Mouse (Mus musculus) ES-Bruce4 (cell line): Measurements from ENCODE around the gene Wap. TPM values are rescaled to one million over a fixed set of nuclear protein-coding genes. Genes with fewer than 3 reads are reported as not detected.
A peak's percentile ranks its signal among the peaks of the same experiment; 100 is the strongest.

ENCODE experiments used
- H3K27ac ChIP-seq: 2 replicates; pipeline ENCODE4 v1.5.1; 2012; ENCODE audit warnings: low read length, inconsistent platforms; ENCODE audit not compliant: insufficient read depth
- H3K27me3 ChIP-seq: 2 replicates; pipeline ENCODE4 v1.6.1; 2012; ENCODE audit warnings: mild to moderate bottlenecking, low read length, inconsistent platforms; ENCODE audit not compliant: control insufficient read depth, poor library complexity, insufficient read depth, severe bottlenecking
- H3K36me3 ChIP-seq: 2 replicates; pipeline ENCODE4 v1.6.1; 2012; ENCODE audit warnings: inconsistent platforms, mild to moderate bottlenecking, low read length, moderate library complexity; ENCODE audit not compliant: control insufficient read depth, poor library complexity, insufficient read depth, severe bottlenecking
- H3K4me1 ChIP-seq: one replicate; pipeline ENCODE4 v1.8.1; 2011; ENCODE audit warnings: low read length; ENCODE audit not compliant: control insufficient read depth, insufficient read depth
- H3K4me3 ChIP-seq: 2 replicates; pipeline ENCODE4 v1.5.1; 2011; ENCODE audit warnings: low read depth, mild to moderate bottlenecking, low read length
- H3K9ac ChIP-seq: 2 replicates; pipeline ENCODE4 v1.6.1; 2012; ENCODE audit warnings: low read depth, mild to moderate bottlenecking, inconsistent platforms; ENCODE audit not compliant: poor library complexity, severe bottlenecking
- H3K9me3 ChIP-seq: replicated peaks from 2 replicates; pipeline ENCODE4 v1.6.1; 2012; ENCODE audit warnings: mild to moderate bottlenecking, low read length, inconsistent platforms; ENCODE audit not compliant: control insufficient read depth, poor library complexity, insufficient read depth, severe bottlenecking
- CTCF ChIP-seq: IDR thresholded peaks from one replicate; pipeline ENCODE4 v1.8.1; 2011; ENCODE audit warnings: low read depth, low read length
- EP300 ChIP-seq: IDR thresholded peaks from 2 replicates; pipeline ENCODE4 v1.6.1; 2011; ENCODE audit warnings: low read depth, low read length; ENCODE audit not compliant: insufficient read depth
- POLR2A ChIP-seq: IDR thresholded peaks from one replicate; pipeline ENCODE4 v1.8.1; 2011; ENCODE audit warnings: low read length; ENCODE audit not compliant: insufficient read depth
- polyA plus RNA-seq: library from polyadenylated mRNA; stranded (reverse); fragments of >200 nt; gene quantifications from 2 replicates; pipeline ENCODE4 v1.2.4, GENCODE M21; 2011; ENCODE audit warnings: low read depth; ENCODE audit not compliant: missing spikeins, insufficient read depth, insufficient read length

Gene Wap
- polyA plus RNA-seq, 1 experiment: not detected

DNA sequence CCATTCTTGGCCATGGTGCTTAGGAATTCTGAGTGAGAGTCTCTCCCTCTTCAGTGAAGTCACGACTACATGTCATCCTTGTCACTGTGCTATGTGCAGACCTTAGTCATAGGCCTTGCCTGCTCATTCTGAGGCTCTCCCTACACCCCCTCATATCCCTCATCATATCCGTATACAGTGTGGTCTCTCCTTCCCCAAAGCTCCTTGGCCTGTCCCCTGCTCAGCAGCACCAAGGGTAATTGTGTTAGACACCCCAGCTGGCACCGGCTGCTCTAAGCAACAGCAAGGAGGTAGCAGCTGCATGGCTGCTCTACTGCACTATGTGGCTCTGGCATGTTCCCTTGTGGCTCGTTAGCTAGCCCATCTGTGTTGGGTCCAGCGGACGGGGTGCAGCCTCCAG is 6.1 kb upstream of the Wap start:
- Histone ChIP-seq H3K27me3 (no peaks in the 10 kb centered on the region), H3K9me3 (no peaks in the 10 kb centered on the region), H3K36me3 (no peaks in the 10 kb centered on the region), H3K4me1 (no peaks in the 10 kb centered on the region), H3K9ac (no peak overlapping the region), H3K4me3 (no peak overlapping the region), H3K27ac (no peak overlapping the region)
- TF ChIP-seq EP300 (no peak), CTCF (no peak), POLR2A (no peak)

- Histone ChIP-seq H3K27ac (no peak overlapping the region), H3K4me1 (no peaks in the 10 kb centered on the region), H3K36me3 (no peaks in the 10 kb centered on the region), H3K4me3 (no peak overlapping the region), H3K27me3 (no peaks in the 10 kb centered on the region), H3K9me3 (no peaks in the 10 kb centered on the region), H3K9ac (no peak overlapping the region)
- no peak for TF ChIP-seq POLR2A
- TF ChIP-seq CTCF: no peak
- TF ChIP-seq EP300: no peak
Observed at GRCm38 (mm10) chr11:6639072-6639471, 635 bp upstream of the Wap start.

DNA sequence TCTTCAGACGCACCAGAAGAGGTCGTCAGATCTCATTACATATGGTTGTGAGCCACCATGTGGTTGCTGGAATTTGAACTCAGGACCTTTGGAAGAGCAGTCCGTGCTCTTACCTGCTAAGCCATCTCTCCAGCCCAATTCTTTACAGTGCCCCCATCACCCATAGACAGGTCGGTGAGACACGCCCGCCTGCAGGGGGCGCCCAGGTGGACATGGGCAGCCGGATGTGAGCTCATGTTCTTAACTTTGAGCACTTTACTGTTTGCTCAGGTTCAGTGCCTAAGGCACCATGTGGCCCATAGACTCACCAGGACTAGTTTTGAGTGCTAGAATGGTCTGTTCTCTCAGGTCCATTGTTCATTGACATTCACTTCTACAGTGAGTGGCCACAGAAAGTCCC is 2.3 kb downstream of the Wap start:
- H3K36me3 ChIP-seq: no peaks in the 10 kb centered on the region
- no peak overlapping the region for H3K9ac ChIP-seq
- H3K4me3 ChIP-seq: no peak overlapping the region
- TF ChIP-seq EP300 (no peak), POLR2A (no peak), CTCF (peak; percentile 17)
- H3K9me3 ChIP-seq: no peaks in the 10 kb centered on the region
- no peak overlapping the region for H3K27ac ChIP-seq
- H3K4me1 ChIP-seq: no peaks in the 10 kb centered on the region
- no peaks in the 10 kb centered on the region for H3K27me3 ChIP-seq

GRCm38 (mm10) chr11:6629655-6630054 is 8.8 kb downstream of the Wap start:
- no peaks in the 10 kb centered on the region for H3K9me3 ChIP-seq
- no peak overlapping the region for H3K4me3 ChIP-seq
- TF ChIP-seq EP300 (no peak), POLR2A (no peak), CTCF (peak; percentile 24)

DNA sequence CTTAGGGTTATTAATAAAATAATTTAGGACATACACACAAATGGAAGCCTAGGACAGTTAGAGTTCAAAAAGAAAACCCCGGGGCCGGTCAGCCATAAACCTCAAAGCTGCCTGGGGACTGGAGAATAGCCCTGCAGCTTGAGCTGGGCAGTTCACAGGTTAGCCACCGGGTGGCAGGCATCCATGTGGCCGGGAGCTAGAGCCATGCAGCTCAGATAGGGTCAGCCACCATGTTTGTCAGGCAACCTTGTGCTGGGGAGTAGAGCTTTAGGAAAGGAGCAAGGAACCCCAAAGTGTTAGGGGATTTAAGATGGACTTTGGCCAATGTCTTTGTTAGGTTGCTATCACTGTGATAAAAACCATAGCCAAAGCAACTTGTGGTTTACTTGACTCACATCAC is 9.9 kb downstream of the Wap start:
- Histone ChIP-seq H3K9me3 (no peaks in the 10 kb centered on the region), H3K9ac (no peak overlapping the region), H3K4me3 (no peak overlapping the region), H3K27ac (no peak overlapping the region), H3K36me3 (peaks cover 15% of the 10 kb centered on the region), H3K27me3 (no peaks in the 10 kb centered on the region), H3K4me1 (no peaks in the 10 kb centered on the region)
- TF ChIP-seq EP300: no peak
- peak; percentile 88 for TF ChIP-seq CTCF

More at GRCm38 (mm10) chr11:6629655-6630054, 8.8 kb downstream of the Wap start:
- Histone ChIP-seq H3K4me1 (no peaks in the 10 kb centered on the region), H3K36me3 (peaks cover 4% of the 10 kb centered on the region), H3K9ac (no peak overlapping the region), H3K27ac (no peak overlapping the region), H3K27me3 (no peaks in the 10 kb centered on the region)

DNA sequence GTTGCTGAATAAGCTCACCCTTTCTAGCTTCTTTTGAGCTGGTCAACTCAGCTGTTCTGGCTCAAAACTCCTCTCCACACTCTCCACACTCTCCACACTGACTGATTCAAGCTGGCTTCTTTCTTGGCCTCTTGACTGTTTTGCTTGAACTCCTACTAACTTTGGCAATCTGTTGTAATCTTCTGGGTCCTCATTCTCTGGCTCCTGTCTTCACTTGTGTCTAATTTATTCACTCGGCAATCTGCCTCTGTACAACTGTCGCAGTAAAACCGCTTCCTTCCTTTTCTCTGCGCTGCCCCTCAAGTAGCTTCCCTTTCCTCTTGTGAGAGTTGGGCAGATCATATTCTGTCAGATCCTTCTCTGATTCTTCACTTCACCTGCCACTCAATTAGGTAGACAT is 10.7 kb downstream of the Wap start:
- Histone ChIP-seq H3K36me3 (peaks cover 23% of the 10 kb centered on the region), H3K4me1 (no peaks in the 10 kb centered on the region), H3K27ac (no peak overlapping the region), H3K9ac (no peak overlapping the region), H3K9me3 (no peaks in the 10 kb centered on the region), H3K27me3 (no peaks in the 10 kb centered on the region), H3K4me3 (no peak overlapping the region)
- no peak for TF ChIP-seq EP300
- TF ChIP-seq CTCF: no peak
- TF ChIP-seq POLR2A: no peak
